Mouse (Mus musculus) embryonic facial prominence, embryonic 10.5 days (tissue): ENCODE results near the gene Vps8. TPM values are rescaled to one million over a fixed set of nuclear protein-coding genes. Genes with fewer than 3 reads are reported as not detected.

Experiments used
- DNase-seq: peaks from one replicate; pipeline ENCODE4 v3.0.0-alpha.2; 2017; ENCODE audit warnings: low spot score
- H3K27ac ChIP-seq: fragments of 300-500 bp; sonication (generic); replicated peaks from 2 replicates; pipeline ENCODE4 v1.5.1; 2016; ENCODE audit warnings: mild to moderate bottlenecking
- H3K27me3 ChIP-seq: fragments of 300-500 bp; sonication (generic); replicated peaks from 2 replicates; pipeline ENCODE4 v1.6.1; 2016; ENCODE audit warnings: low read depth, mild to moderate bottlenecking; ENCODE audit not compliant: poor library complexity, severe bottlenecking
- H3K36me3 ChIP-seq: fragments of 300-500 bp; sonication (generic); replicated peaks from 2 replicates; pipeline ENCODE4 v1.6.1; 2016; ENCODE audit warnings: mild to moderate bottlenecking, moderate library complexity
- H3K4me1 ChIP-seq: fragments of 300-500 bp; sonication (generic); 2 replicates; pipeline ENCODE4 v1.6.1; 2016
- H3K4me3 ChIP-seq: fragments of 300-500 bp; sonication (generic); 2 replicates; pipeline ENCODE4 v1.5.1; 2016; ENCODE audit warnings: mild to moderate bottlenecking, moderate library complexity
- H3K9me3 ChIP-seq: fragments of 300-500 bp; sonication (generic); 2 replicates; pipeline ENCODE4 v1.6.1; 2016; ENCODE audit warnings: mild to moderate bottlenecking
- WGBS: fragments of 180-500 bp; shearing (Covaris S2); methylation state at CpG from one replicate; pipeline ENCODE4 v1.1.7; 2016; 5-methylcytosine and 5-hydroxymethylcytosine counted together
- polyA plus RNA-seq: library from polyadenylated mRNA; unstranded; fragments of >200 nt; fragmentation: Nextera tagmentation; extraction: Ambion mirVana; gene quantifications from 2 replicates; pipeline ENCODE4 v1.2.1, GENCODE M21; 2016

Gene Vps8
- polyA plus RNA-seq, 1 experiment from 2014 or later = 16.6 TPM

GRCm38 (mm10) chr16:21494681-21495080, 71.8 kb downstream of the Vps8 start:
- Histone ChIP-seq H3K27me3 (no peaks in the 10 kb centered on the region), H3K27ac (no peak overlapping the region), H3K9me3 (no peaks in the 10 kb centered on the region), H3K4me1 (peaks cover 7% of the 10 kb centered on the region), H3K4me3 (no peak overlapping the region), H3K36me3 (0 out of 2 replicates have a peak, but pooled peaks cover 8% of the 10 kb centered on the region)
- WGBS = 91% methylated on average over 6 of the region's 6 CpGs
- no peak for DNase-seq

- H3K36me3 ChIP-seq = 0 out of 2 replicates have a peak, but pooled peaks cover 8% of the 10 kb centered on the region
- H3K4me1 ChIP-seq = peaks cover 8% of the 10 kb centered on the region
- 90% methylated on average over 9 of the region's 9 CpGs for WGBS
- H3K27ac ChIP-seq = no peak overlapping the region
- no peaks in the 10 kb centered on the region for H3K9me3 ChIP-seq
- no peaks in the 10 kb centered on the region for H3K27me3 ChIP-seq
- H3K4me3 ChIP-seq = no peak overlapping the region
- no peak for DNase-seq
Observed at GRCm38 (mm10) chr16:21496799-21497198, 73.9 kb downstream of the Vps8 start.

- no peak for DNase-seq
- H3K27me3 ChIP-seq = no peaks in the 10 kb centered on the region
- H3K27ac ChIP-seq = no peak overlapping the region
- no peak overlapping the region for H3K4me3 ChIP-seq
- H3K4me1 ChIP-seq = peaks cover 8% of the 10 kb centered on the region
- no peaks in the 10 kb centered on the region for H3K9me3 ChIP-seq
- H3K36me3 ChIP-seq = 0 out of 2 replicates have a peak, but pooled peaks cover 8% of the 10 kb centered on the region
- WGBS = 70% methylated on average over 3 of the region's 3 CpGs
Observed at GRCm38 (mm10) chr16:21497627-21498026, 74.7 kb downstream of the Vps8 start.

- H3K9me3 ChIP-seq = no peaks in the 10 kb centered on the region
- H3K27ac ChIP-seq = peak overlapping the region; percentile 35; the same call in 1 of the 2 replicates
- no peaks in the 10 kb centered on the region for H3K27me3 ChIP-seq
- H3K36me3 ChIP-seq = 0 out of 2 replicates have a peak, but pooled peaks cover 8% of the 10 kb centered on the region
- peaks cover 6% of the 10 kb centered on the region for H3K4me1 ChIP-seq
- H3K4me3 ChIP-seq = no peak overlapping the region
- 94% methylated on average over 4 of the region's 4 CpGs for WGBS
- no peak for DNase-seq
Observed at GRCm38 (mm10) chr16:21498984-21499383, 76.1 kb downstream of the Vps8 start.

GRCm38 (mm10) chr16:21499656-21500055, 76.7 kb downstream of the Vps8 start:
- Histone ChIP-seq H3K4me1 (peaks cover 6% of the 10 kb centered on the region), H3K27me3 (no peaks in the 10 kb centered on the region), H3K36me3 (0 out of 2 replicates have a peak, but pooled peaks cover 8% of the 10 kb centered on the region), H3K27ac (peak overlapping the region; percentile 35; the same call in 1 of the 2 replicates), H3K4me3 (no peak overlapping the region), H3K9me3 (no peaks in the 10 kb centered on the region)
- WGBS = 72% methylated on average over 7 of the region's 7 CpGs
- DNase-seq = no peak

GRCm38 (mm10) chr16:21518833-21519232, 95.9 kb downstream of the Vps8 start:
- no peaks in the 10 kb centered on the region for H3K4me1 ChIP-seq
- H3K27ac ChIP-seq = no peak overlapping the region
- 90% methylated on average over 9 of the region's 9 CpGs for WGBS
- no peak overlapping the region for H3K4me3 ChIP-seq
- peaks cover 2% of the 10 kb centered on the region for H3K36me3 ChIP-seq
- H3K27me3 ChIP-seq = no peaks in the 10 kb centered on the region
- no peaks in the 10 kb centered on the region for H3K9me3 ChIP-seq
- no peak for DNase-seq

- Histone ChIP-seq H3K36me3 (no peaks in the 10 kb centered on the region), H3K4me3 (no peak overlapping the region), H3K27ac (no peak overlapping the region), H3K4me1 (no peaks in the 10 kb centered on the region), H3K27me3 (no peaks in the 10 kb centered on the region), H3K9me3 (no peaks in the 10 kb centered on the region)
- DNase-seq = no peak
Observed at GRCm38 (mm10) chr16:21519785-21520184, 96.9 kb downstream of the Vps8 start.

GRCm38 (mm10) chr16:21523738-21524137, 100.8 kb downstream of the Vps8 start:
- H3K4me1 ChIP-seq = no peaks in the 10 kb centered on the region

GRCm38 (mm10) chr16:21525376-21525775, 102.5 kb downstream of the Vps8 start:
- Histone ChIP-seq H3K4me3 (no peak overlapping the region), H3K9me3 (no peaks in the 10 kb centered on the region), H3K27me3 (no peaks in the 10 kb centered on the region), H3K27ac (no peak overlapping the region), H3K36me3 (no peaks in the 10 kb centered on the region; the same call in 1 of the 2 replicates), H3K4me1 (no peaks in the 10 kb centered on the region)
- DNase-seq = no peak
- WGBS = 96% methylated on average over 1 of the region's 1 CpGs

More at GRCm38 (mm10) chr16:21523738-21524137, 100.8 kb downstream of the Vps8 start:
- no peak for DNase-seq
- H3K27ac ChIP-seq = no peak overlapping the region
- H3K4me3 ChIP-seq = no peak overlapping the region
- no peaks in the 10 kb centered on the region; the same call in 1 of the 2 replicates for H3K36me3 ChIP-seq
- H3K27me3 ChIP-seq = no peaks in the 10 kb centered on the region
- H3K9me3 ChIP-seq = no peaks in the 10 kb centered on the region
- 83% methylated on average over 4 of the region's 4 CpGs for WGBS

GRCm38 (mm10) chr16:21527271-21528007, 104.5 kb downstream of the Vps8 start:
- Histone ChIP-seq H3K27me3 (no peaks in the 10 kb centered on the region), H3K9me3 (no peaks in the 10 kb centered on the region), H3K4me3 (no peak overlapping the region), H3K27ac (no peak overlapping the region), H3K4me1 (no peaks in the 10 kb centered on the region), H3K36me3 (no peaks in the 10 kb centered on the region; the same call in 1 of the 2 replicates)
- DNase-seq = no peak
- WGBS = 91% methylated on average over 10 of the region's 10 CpGs

GRCm38 (mm10) chr16:21533503-21533902, 110.6 kb downstream of the Vps8 start:
- 82% methylated on average over 4 of the region's 4 CpGs for WGBS
- H3K9me3 ChIP-seq = no peaks in the 10 kb centered on the region
- DNase-seq = no peak
- H3K4me1 ChIP-seq = no peaks in the 10 kb centered on the region
- no peak overlapping the region for H3K27ac ChIP-seq
- no peaks in the 10 kb centered on the region for H3K27me3 ChIP-seq
- H3K4me3 ChIP-seq = no peak overlapping the region
- H3K36me3 ChIP-seq = no peaks in the 10 kb centered on the region

GRCm38 (mm10) chr16:21536240-21537005, 113.5 kb downstream of the Vps8 start:
- Histone ChIP-seq H3K9me3 (no peaks in the 10 kb centered on the region), H3K4me1 (no peaks in the 10 kb centered on the region), H3K36me3 (no peaks in the 10 kb centered on the region), H3K4me3 (no peak overlapping the region), H3K27me3 (no peaks in the 10 kb centered on the region), H3K27ac (no peak overlapping the region)
- no peak for DNase-seq
- 87% methylated on average over 7 of the region's 7 CpGs for WGBS
